Mouse (Mus musculus) ES-Bruce4 (cell line): ENCODE data around the gene Raly.

Experiments
- EP300 ChIP-seq: IDR thresholded peaks from 2 replicates; pipeline ENCODE4 v1.6.1; 2011; ENCODE audit warnings: low read depth, low read length; ENCODE audit not compliant: insufficient read depth
- POLR2A ChIP-seq: IDR thresholded peaks from one replicate; pipeline ENCODE4 v1.8.1; 2011; ENCODE audit warnings: low read length; ENCODE audit not compliant: insufficient read depth

GRCm38 (mm10) chr2:154742911-154743819, 47.7 kb upstream of the Raly start:
- TF ChIP-seq POLR2A: no peak
- no peak for TF ChIP-seq EP300
